Mouse (Mus musculus) spleen, adult 2 months (tissue): ENCODE results near the gene Zfp870.

Experiments
- CTCF ChIP-seq: fragments of 200-500 bp; IDR thresholded peaks from 2 replicates; pipeline ENCODE4 v1.5.1; 2011; ENCODE audit warnings: mild to moderate bottlenecking, inconsistent platforms; ENCODE audit not compliant: insufficient read depth, insufficient read length, insufficient replicate concordance; ENCODE audit errors: extremely low read depth
- POLR2A ChIP-seq: fragments of 200-500 bp; IDR thresholded peaks from 2 replicates; pipeline ENCODE4 v1.6.1; 2011; ENCODE audit warnings: low read depth, low read length, inconsistent platforms

DNA sequence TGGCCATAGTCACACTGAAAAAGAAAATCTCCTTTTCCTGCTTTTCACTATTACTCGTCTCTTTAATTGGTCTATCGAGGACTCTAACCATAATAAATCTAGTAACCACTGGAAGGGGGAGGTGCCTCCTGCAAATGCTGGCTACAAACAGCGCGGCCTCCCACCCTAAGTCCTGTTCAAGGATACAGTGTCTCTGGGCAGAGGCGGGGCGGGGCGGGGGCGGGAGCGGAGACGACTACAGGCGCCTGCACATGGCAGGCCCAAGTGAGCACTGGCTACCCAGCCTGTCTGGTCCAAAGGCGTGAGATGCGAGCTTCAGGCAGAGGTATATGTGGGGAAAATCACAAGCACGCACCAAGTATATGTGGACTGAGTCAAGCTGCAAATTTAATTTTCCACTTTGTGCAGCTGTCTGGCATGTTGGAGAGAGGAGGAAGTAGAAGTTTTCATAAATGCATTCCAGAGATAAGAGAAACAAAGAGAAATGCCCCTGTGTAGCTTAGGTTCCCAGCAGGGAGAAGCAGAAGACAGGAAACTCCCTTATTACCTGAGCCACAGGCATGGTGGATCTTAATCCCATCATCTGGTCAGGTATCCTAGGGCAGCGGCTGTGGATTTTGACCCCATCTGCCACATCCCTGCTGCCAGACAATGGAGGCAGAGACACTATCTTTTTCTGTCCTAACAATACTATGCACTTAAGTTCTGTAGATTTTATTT lies 52.2 kb downstream of the Zfp870 start:
- TF ChIP-seq POLR2A = no peak
- no peak for TF ChIP-seq CTCF
